Mouse (Mus musculus) embryonic fibroblast, embryonic 13.5 days (primary cell): ENCODE data around the gene Cnih3.

Experiments used
- CTCF ChIP-seq: IDR thresholded peaks from 2 replicates; pipeline ENCODE4 v1.5.1; 2011; ENCODE audit warnings: mild to moderate bottlenecking, control low read depth, low read length, moderate library complexity, borderline replicate concordance; ENCODE audit not compliant: insufficient read depth
- POLR2A ChIP-seq: IDR thresholded peaks from 2 replicates; pipeline ENCODE4 v1.6.1; 2011; ENCODE audit warnings: low read depth, mild to moderate bottlenecking, control low read depth, low read length, moderate library complexity

DNA sequence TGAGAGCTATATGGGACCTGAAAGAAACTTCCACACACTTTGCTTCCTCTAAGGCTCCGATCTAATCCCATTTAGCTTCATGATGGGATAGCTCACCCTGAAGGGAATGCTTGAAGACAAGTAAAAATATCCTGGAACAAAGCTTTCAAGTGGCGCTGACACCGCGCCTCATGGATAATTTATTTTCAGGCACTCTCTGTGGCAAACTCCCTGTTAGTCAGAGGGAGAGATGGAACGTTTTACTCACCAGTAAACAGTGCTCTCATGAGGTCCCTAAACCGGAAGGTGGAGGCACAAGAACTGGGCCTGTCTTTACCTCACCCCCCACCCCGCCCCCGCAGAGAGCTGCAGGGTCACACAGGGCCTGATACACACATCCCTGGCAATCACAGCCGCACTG is 64.4 kb downstream of the Cnih3 start:
- no peak for TF ChIP-seq CTCF
- TF ChIP-seq POLR2A, result no peak
